Mouse (Mus musculus) myocyte (in vitro differentiated cells): ENCODE measurements at regions not wholly inside any gene's neighbourhood (a gene's known extent, or its start where the extent isn't known, plus 50 kb on each side); places are given as distances from the start of the nearest gene placed in this dataset.

Source experiments
- MAX ChIP-seq: IDR thresholded peaks from one replicate; pipeline ENCODE4 v1.6.1; 2011; ENCODE audit warnings: low read depth, mild to moderate bottlenecking, control low read depth
- POLR2A ChIP-seq: IDR thresholded peaks from one replicate; pipeline ENCODE4 v1.6.1; 2011; ENCODE audit warnings: low read depth, mild to moderate bottlenecking, control low read depth, moderate library complexity; ENCODE audit not compliant: insufficient read length
- POLR2AphosphoS2 ChIP-seq: IDR thresholded peaks from one replicate; pipeline ENCODE4 v1.6.1; 2011; ENCODE audit warnings: low read depth, control low read depth; ENCODE audit not compliant: insufficient read length
- SRF ChIP-seq: IDR thresholded peaks from one replicate; pipeline ENCODE4 v1.6.1; 2011; ENCODE audit warnings: low read depth; ENCODE audit not compliant: control insufficient read depth, insufficient read length
- TCF12 ChIP-seq: IDR thresholded peaks from one replicate; pipeline ENCODE4 v1.6.1; 2011; ENCODE audit warnings: mild to moderate bottlenecking, control low read depth; ENCODE audit not compliant: poor library complexity, insufficient read depth, severe bottlenecking
- USF1 ChIP-seq: IDR thresholded peaks from one replicate; pipeline ENCODE4 v1.6.1; 2011; ENCODE audit warnings: low read depth, mild to moderate bottlenecking, control low read depth, moderate library complexity

DNA sequence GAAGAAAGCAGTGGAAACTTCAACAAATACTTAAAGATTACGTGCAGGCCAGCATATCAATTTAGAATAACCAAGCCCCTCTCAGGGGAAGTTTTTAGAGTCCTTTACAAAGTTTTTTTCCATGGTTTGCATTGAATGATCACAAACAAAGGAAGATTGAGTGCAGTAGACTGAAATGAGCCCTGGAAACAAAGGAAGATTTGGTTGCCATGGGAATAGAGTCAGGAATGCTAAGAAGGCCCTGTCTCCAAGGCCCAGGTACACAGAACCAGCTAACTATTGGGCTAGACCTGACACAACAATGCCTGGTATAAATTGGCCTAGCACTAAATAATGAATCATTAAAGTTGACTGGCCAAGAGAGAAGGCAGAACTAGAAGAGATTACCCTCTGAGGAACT, 49.9 kb upstream of the Nectin3 start:
- TF ChIP-seq POLR2A (no peak), SRF (no peak), MAX (no peak), TCF12 (no peak), POLR2AphosphoS2 (no peak), USF1 (no peak)
